ENCODE assay signal across 8 mouse cellular contexts in the genomic region with DNA sequence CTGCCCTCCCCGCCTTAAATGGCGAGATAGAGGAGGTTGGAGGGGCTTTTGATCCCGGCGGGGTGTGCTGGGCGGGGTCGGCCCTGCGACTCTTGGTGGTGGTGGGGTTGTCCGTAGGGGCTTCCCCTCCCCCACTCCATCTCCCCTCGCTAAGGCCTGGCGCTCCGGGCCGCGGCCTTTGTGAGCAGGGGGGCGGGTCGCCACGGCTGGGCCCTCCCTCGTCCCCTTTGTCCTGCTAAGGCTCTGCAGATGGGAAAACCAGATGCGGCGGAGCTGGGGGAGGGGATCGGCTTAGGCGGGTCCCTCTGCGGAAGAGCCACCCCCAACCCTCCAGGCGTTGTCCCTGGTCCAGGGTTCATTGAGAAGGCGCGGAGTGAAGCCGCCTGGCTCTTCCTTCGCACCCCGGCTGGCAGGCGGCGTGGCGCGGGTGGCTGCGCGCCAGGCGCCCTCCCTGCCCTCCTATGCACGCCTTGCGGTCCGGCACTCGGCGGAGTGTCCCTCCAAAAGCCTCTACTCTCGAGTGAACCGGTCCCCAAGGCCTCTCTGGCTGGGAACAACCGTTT. TPM values are rescaled to one million over a fixed set of nuclear protein-coding genes. Genes with fewer than 3 reads are reported as not detected.
A peak's percentile ranks its signal among the peaks of the same experiment; 100 is the strongest.
DNase-seq lines count a peak whose midpoint lies in the region; ATAC-seq and TF ChIP-seq lines count a peak whose summit lies in the region.

No protein-coding gene starts in this region.

- H3K36me3 ChIP-seq in thymus, adult 2 months (ENCODE audit: control insufficient read depth, insufficient read depth, low read length) = no peaks in the 10 kb centered on the region
- H3K36me3 ChIP-seq in forebrain, embryonic 10.5 days (replicated peaks) = peaks cover 49% of the 10 kb centered on the region

- H3K27me3 ChIP-seq in thymus, adult 2 months (ENCODE audit: control insufficient read depth, insufficient read depth, low read length) = peaks cover 21% of the 10 kb centered on the region; the same call in 1 of the 2 replicates
- H3K27me3 ChIP-seq in forebrain, embryonic 10.5 days (ENCODE audit: poor library complexity, severe bottlenecking) = peaks cover 16% of the 10 kb centered on the region

- TF ChIP-seq CTCF in thymus, adult 2 months (IDR thresholded peaks at IDR 0.05; ENCODE audit: borderline replicate concordance, control insufficient read depth, extremely low read depth, insufficient read depth, low read length, poor library complexity) = no peak

- no peak for DNase-seq in thymus, adult 2 months
- DNase-seq in thymus, postnatal 0 days (ENCODE audit: low spot score) = no peak
- DNase-seq in forebrain, embryonic 10.5 days (ENCODE audit: extremely low spot score, low spot score) = peak; percentile 95
- DNase-seq in heart, postnatal 10 days = peak; percentile 89 to 91
- peak; percentile 86 to 91 for DNase-seq in kidney, postnatal 4 days
- peak; percentile 62 for DNase-seq in lung, postnatal 14 days
- DNase-seq in right cerebral cortex, postnatal 4 days = peak; percentile 64

- 0 out of 2 replicates have a peak overlapping the region, but pooled peaks have one; percentile 5 for H3K4me3 ChIP-seq in thymus, adult 2 months (ENCODE audit: control insufficient read depth, insufficient read depth, low read length)
- H3K4me3 ChIP-seq in forebrain, embryonic 10.5 days = peak overlapping the region; percentile 89

- no peak for TF ChIP-seq POLR2A in thymus, adult 2 months (IDR thresholded peaks at IDR 0.05; ENCODE audit: control insufficient read depth, extremely low read depth, insufficient read depth, low read length, poor library complexity)

- intact Hi-C loops in heart, postnatal 10 days (cut with DNase I) = loop anchor here (2.0 kb wide), 2 partner anchors 17 to 73 kb away; no protein-coding TSS in a partner anchor

- no peak overlapping the region for H3K27ac ChIP-seq in thymus, adult 2 months (ENCODE audit: control insufficient read depth, insufficient read depth, low read length)
- peak overlapping the region; percentile 99 for H3K27ac ChIP-seq in forebrain, embryonic 10.5 days

- H3K4me1 ChIP-seq in thymus, adult 2 months (replicated peaks; ENCODE audit: control insufficient read depth, insufficient read depth, low read length) = peaks cover 8% of the 10 kb centered on the region
- H3K4me1 ChIP-seq in forebrain, embryonic 10.5 days = peaks cover 58% of the 10 kb centered on the region

- no peak for ATAC-seq in megakaryocyte, adult 5-6 weeks (ENCODE audit: poor library complexity, severe bottlenecking)

- no peaks in the 10 kb centered on the region for H3K9me3 ChIP-seq in forebrain, embryonic 10.5 days

- WGBS in thymus, adult 2 months = 9% methylated on average over 43 of the region's 43 CpGs
- under 1% methylated on average over 43 of the region's 43 CpGs for WGBS in forebrain, embryonic 10.5 days

RNA-seq across cellular contexts. Expression of gene Fscn1, which starts 1.8 kb away (rescaled TPM):
- polyA plus RNA-seq in thymus, adult 2 months (2012; rRNA removed) = 148 and 157 TPM in 2 replicates
- polyA plus RNA-seq in thymus, postnatal 0 days (2015; fragmentation: Nextera tagmentation; extraction: Ambion mirVana) = 33.5 and 37.0 TPM in 2 replicates
- 676 and 689 TPM in 2 replicates for polyA plus RNA-seq in forebrain, embryonic 10.5 days (2016; fragmentation: Nextera tagmentation; extraction: Ambion mirVana)
- total RNA-seq in heart, postnatal 10 days (2021) = 100 to 1,000 TPM; 103 to 132 TPM
- not detected in 2 replicates for total RNA-seq in megakaryocyte, adult 5-6 weeks (2015)
- 0.08 and 0.11 TPM in 2 replicates for total RNA-seq in megakaryocyte, adult 5-6 weeks (2017)

RNA-seq across cellular contexts. Expression of gene Actb, which starts 55.4 kb away (rescaled TPM):
- polyA plus RNA-seq in thymus, adult 2 months (2012; rRNA removed) = 6,903 and 9,637 TPM in 2 replicates
- polyA plus RNA-seq in thymus, postnatal 0 days (2015; fragmentation: Nextera tagmentation; extraction: Ambion mirVana) = 27,108 and 27,970 TPM in 2 replicates
- 12,867 and 12,868 TPM in 2 replicates for polyA plus RNA-seq in forebrain, embryonic 10.5 days (2016; fragmentation: Nextera tagmentation; extraction: Ambion mirVana)
- 1,000 to 10,000 TPM; 1,831 to 2,004 TPM for total RNA-seq in heart, postnatal 10 days (2021)
- 15,428 and 15,938 TPM in 2 replicates for total RNA-seq in megakaryocyte, adult 5-6 weeks (2015)
- total RNA-seq in megakaryocyte, adult 5-6 weeks (2017) = 7,091 and 10,908 TPM in 2 replicates

Comparison
In these comparisons a context has a peak if more than half of its experiments do, and no peak if none do; other contexts are left out.
1. DNase-seq: peak in forebrain, embryonic 10.5 days (single experiment), heart, postnatal 10 days (2 of 2), kidney, postnatal 4 days (2 of 2), lung, postnatal 14 days (single experiment) and right cerebral cortex, postnatal 4 days (single experiment); none in thymus, adult 2 months (single experiment) and thymus, postnatal 0 days (single experiment).